Mouse (Mus musculus) layer of hippocampus, adult 8-10 months (tissue): ENCODE measurements at regions not wholly inside any gene's neighbourhood (a gene's known extent, or its start where the extent isn't known, plus 50 kb on each side); places are given as distances from the start of the nearest gene placed in this dataset.

ENCODE experiments used
- DNase-seq, 2 experiments: peaks; one replicate each; pipeline ENCODE4 v3.0.0; 2022; ENCODE audit warnings: low spot score in 2 of 2

- no peak for DNase-seq
Observed at GRCm38 (mm10) chr14:104008538-104008937, 164.3 kb upstream of the Ednrb start.

- DNase-seq, result no peak
Observed at GRCm38 (mm10) chr14:104006426-104006825, 162.2 kb upstream of the Ednrb start.

- DNase-seq, result no peak
Observed at GRCm38 (mm10) chr14:104005132-104005531, 160.9 kb upstream of the Ednrb start.

GRCm38 (mm10) chr14:104002421-104002820 lies 158.2 kb upstream of the Ednrb start:
- DNase-seq, result no peak

- DNase-seq, result no peak
Observed at GRCm38 (mm10) chr14:103990418-103990817, 146.2 kb upstream of the Ednrb start.

DNA sequence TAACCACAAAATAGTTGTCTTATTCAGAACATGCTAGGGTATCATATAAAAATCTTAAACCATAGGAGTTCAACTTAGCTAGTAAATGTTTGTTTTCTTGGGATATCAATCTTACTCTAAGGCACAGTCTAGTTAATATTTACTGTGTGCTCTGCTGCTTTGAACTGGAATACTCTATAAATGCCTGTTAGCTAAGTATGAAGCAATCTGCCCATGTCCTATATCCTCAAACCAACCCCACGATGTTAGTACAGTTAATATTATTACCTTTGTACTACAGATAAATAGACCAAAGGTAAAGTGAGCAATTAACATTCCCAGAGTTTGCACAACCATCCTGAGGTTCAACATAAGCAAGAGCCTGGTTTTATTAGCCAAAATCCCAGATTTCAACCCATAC lies 145.7 kb upstream of the Ednrb start:
- no peak for DNase-seq

- no peak for DNase-seq
Observed at GRCm38 (mm10) chr14:103987266-103987665, 143.1 kb upstream of the Ednrb start.

- DNase-seq, result no peak
Observed at GRCm38 (mm10) chr14:103984349-103984748, 140.1 kb upstream of the Ednrb start.

DNA sequence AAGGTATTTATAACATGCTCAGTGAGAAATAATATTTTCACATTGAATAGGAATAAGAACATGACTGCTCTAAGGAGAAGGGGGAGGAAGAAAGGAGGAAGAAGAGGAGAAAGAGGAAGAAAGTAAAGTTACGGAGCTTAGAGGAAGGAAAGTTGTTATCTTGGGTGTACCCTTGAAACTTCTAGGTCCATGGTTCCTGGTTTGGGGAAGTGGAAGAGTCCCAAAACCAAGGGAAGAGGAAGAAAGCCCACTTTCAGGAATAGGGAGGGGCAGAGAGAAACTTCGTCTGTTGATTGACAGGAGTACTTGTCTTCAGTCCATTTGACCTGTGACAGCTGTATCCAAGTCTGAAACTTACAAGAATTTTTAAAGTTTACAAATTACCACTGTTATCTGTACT lies 134.6 kb upstream of the Ednrb start:
- no peak for DNase-seq

- DNase-seq, result no peak
Observed at GRCm38 (mm10) chr14:103977769-103978168, 133.6 kb upstream of the Ednrb start.

GRCm38 (mm10) chr14:103973955-103974354 lies 129.8 kb upstream of the Ednrb start:
- no peak for DNase-seq

DNA sequence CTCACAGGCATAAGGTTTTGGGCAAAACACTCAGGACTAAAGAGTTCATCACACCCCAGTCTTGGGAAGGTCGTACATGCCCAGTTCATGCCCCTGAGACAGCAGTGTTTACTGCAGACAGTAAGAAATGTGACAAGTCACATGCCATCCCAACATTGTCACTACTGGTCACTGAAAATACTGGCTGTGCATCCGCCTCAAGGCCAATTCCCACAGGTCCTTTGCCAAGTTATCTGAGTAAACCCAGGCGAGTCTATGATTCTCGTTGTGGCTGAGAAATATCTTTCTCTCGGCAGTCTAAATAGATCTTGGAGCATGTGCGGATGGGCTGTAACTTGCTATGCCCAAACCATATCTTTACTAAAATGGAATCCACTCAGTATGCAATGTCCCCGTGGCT lies 128.9 kb upstream of the Ednrb start:
- DNase-seq, result no peak

DNA sequence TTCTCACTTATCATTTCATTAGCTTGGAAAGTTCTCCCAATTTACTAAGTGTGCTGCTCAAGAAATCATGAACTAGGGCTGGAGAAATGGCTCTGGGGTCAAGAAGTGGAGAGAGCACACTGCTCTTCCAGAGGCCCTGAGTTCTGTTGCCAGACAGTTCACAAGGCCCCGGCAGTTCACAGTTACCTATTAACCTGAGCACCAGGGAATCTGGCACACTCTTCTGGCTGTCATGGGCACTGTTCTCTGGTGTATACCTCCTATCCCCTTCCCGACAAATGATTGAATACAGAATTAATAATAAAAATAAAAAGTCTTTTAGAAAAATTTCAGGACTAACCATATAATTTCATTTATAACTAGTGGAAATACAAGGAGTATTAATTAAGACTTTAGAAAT lies 125.1 kb upstream of the Ednrb start:
- DNase-seq, result no peak

GRCm38 (mm10) chr14:103966293-103966692 lies 122.1 kb upstream of the Ednrb start:
- DNase-seq, result no peak

GRCm38 (mm10) chr14:103962303-103962881 lies 118.2 kb upstream of the Ednrb start:
- DNase-seq, result no peak

DNA sequence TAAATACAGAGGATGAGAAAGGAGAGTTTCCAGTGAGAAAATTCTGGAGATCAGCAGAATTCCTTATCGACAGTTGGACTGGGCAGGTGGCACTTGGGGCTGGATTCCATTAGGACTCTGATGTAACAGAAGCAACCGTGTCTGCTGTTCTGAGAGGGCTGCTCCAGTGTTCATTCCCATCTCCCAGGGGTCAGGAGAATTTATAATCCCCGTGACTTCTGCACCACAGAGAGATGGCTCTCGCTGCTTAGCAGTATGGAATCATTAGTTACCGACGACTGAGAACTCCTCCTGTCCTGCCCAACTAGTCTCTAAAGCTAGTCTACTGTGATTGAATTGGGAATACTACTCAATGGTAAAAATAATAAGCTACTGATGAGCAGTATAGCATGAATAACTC lies 107.7 kb upstream of the Ednrb start:
- DNase-seq, result no peak

GRCm38 (mm10) chr14:103949950-103950349 lies 105.7 kb upstream of the Ednrb start:
- DNase-seq, result no peak

DNA sequence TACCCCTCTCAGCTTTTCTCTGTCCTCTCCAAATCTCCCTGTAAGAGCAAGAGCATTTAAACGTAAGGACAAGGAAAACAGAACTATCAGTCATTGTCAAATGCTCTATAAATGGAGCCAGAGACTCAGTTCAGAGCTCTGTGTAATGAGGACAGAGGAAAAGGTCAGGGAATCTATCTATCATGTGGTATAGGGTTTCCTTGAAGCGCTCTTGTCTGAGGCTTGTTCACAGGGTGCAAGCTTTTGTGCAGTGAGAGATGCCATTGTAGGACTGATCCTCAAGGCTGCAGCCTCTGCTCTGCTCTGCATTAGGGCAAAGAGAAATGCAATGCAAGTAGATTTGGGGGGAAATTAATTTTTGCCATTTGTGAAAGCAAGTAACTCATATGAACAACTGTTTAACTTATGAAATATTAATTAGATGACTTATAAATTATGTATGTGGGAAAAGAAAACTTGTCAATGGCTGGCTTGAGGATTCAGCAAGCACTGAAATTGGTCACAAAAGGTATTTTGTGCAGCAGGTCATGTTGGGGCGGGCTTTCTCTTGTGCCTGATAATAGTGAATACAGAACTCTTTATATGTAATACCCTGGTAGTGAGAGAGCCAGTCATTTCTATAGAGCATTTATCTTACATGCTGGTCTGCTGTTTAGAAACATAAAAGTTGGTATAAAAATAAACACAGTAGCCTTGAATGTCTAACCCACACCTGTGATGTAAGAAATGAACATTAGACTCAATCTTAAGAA lies 104.0 kb upstream of the Ednrb start:
- no peak for DNase-seq

DNA sequence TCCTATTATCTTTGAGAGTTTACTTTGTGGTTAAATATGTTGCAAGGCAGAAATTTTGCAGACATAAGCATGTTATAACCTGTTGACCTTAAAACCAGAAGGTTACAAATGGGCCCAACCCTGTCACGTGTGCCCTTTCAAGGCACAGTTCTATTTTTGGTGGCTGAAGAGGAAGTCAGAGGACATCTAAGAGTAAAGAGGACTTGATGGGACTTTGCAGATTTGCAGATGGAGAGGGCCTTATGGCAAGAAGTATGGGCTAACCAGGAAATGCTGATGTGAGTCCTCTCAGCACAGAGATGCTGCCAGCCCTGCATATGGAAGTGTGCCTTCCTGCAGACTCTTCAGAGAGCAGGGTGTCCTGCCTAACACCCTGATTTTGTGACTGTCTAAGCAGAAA lies 101.6 kb upstream of the Ednrb start:
- no peak for DNase-seq

DNA sequence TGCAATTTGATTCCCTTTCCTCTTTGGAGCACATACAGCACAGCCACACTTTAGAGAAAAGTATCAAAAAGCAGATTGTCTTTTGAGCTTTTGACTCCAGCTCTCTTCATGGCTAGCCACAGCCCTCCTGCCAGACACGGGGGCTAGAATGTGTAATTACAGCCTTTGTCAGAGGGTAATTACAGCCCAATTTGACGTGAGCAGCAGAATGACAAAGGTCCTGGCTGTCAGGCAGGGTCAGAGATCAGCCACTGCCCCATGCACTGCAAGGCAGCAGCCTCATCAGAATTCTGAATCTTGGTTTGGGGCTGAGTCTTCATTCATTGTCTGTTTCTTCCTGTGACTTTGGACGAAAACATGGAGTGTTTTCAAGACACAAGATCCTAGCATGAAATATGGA lies 95.7 kb upstream of the Ednrb start:
- no peak for DNase-seq

DNA sequence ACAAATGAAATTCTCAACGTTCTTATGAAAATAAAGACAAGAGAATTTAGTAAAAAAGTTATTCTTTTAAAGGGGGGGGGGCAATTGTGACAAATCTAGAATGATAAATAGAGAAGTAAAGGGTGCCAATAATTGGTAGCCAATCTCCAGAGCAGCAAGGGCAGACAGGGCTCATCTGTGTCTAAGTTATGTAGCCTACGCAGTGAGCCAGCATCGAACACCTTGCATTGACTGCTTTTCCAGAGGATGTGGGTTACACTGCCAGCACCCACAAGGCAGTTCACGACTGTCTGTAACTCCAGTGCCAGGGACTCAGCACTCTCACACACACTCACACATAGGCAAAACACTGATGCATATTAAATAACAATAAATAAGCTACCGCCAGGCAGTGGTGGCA lies 94.7 kb upstream of the Ednrb start:
- DNase-seq, result no peak

GRCm38 (mm10) chr14:103938201-103938600 lies 94.0 kb upstream of the Ednrb start:
- DNase-seq, result no peak

DNA sequence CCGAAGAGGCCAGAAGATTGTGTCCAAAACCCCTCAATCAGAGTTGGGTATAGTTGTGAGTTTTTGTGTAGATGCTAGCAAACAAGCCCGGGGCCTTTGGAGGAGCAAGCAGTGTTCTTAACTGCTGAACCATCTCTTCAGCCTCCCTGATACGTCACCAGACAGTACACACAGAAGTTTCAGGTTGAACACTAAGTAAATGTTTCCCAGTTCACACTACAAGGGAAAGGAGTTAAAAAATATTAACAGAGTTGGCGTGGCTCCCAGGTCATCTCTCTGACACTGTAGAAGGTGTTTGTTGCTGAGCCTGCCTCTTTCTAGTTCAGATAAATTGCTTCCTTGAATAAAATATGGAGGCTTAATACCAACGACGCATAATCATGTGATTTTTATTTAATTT lies 93.5 kb upstream of the Ednrb start:
- no peak for DNase-seq
